Mouse (Mus musculus): ENCODE results near the gene D630036H23Rik. TPM values are rescaled to one million over a fixed set of nuclear protein-coding genes. Genes with fewer than 3 reads are reported as not detected.
A peak's percentile ranks its signal among the peaks of the same experiment; 100 is the strongest.
"Not testable (repeated sequence)": the region's sequence is repeated elsewhere in the genome, so short reads cannot be mapped to it uniquely, and the experiment has no call there.

Gene D630036H23Rik
- total RNA-seq (2021): 1 to 10 TPM; 1.5 to 1.8 TPM

- DNase-seq: peak; percentile 83 to 85
These were observed at the start of gene D630036H23Rik, which contains the start of gene Ispd for GRCm38 (mm10) chr12:36381441-36382340. Gene D630036H23Rik, minus strand, starts transcription at chr12:36382181. Gene Ispd, plus strand, starts transcription at chr12:36381450.

- no peak for DNase-seq
These were observed 44.4 kb upstream of the D630036H23Rik start for GRCm38 (mm10) chr12:36426163-36427045.

- no peak for DNase-seq
These were observed 43.3 kb upstream of the D630036H23Rik start for GRCm38 (mm10) chr12:36425258-36425657.

GRCm38 (mm10) chr12:36423677-36424076, 41.7 kb upstream of the D630036H23Rik start:
- DNase-seq: no peak

- peak in 1 of 2 experiments; percentile 5 for DNase-seq
These were observed 13.1 kb upstream of the D630036H23Rik start for GRCm38 (mm10) chr12:36395115-36395514.

GRCm38 (mm10) chr12:36386991-36387390, 5.0 kb upstream of the D630036H23Rik start:
- no peak for DNase-seq

- no peak for DNase-seq
These were observed 3.4 kb upstream of the D630036H23Rik start for GRCm38 (mm10) chr12:36385386-36385785.

GRCm38 (mm10) chr12:36380806-36381205, 1.2 kb downstream of the D630036H23Rik start:
- no peak for DNase-seq

- DNase-seq: no peak
These were observed 1.7 kb downstream of the D630036H23Rik start for GRCm38 (mm10) chr12:36380254-36380653.

GRCm38 (mm10) chr12:36376391-36376790, 5.6 kb downstream of the D630036H23Rik start:
- not testable (repeated sequence) for DNase-seq

GRCm38 (mm10) chr12:36373237-36373998, 8.6 kb downstream of the D630036H23Rik start:
- DNase-seq: no peak

GRCm38 (mm10) chr12:36364013-36364412, 18.0 kb downstream of the D630036H23Rik start:
- no peak for DNase-seq

GRCm38 (mm10) chr12:36360693-36361092, 21.3 kb downstream of the D630036H23Rik start:
- DNase-seq: no peak

GRCm38 (mm10) chr12:36360064-36360463, 21.9 kb downstream of the D630036H23Rik start:
- DNase-seq: no peak

- DNase-seq: no peak
These were observed 37.9 kb downstream of the D630036H23Rik start for GRCm38 (mm10) chr12:36344131-36344530.

GRCm38 (mm10) chr12:36333837-36334281, 48.1 kb downstream of the D630036H23Rik start:
- DNase-seq: no peak

GRCm38 (mm10) chr12:36332676-36333075, 49.3 kb downstream of the D630036H23Rik start:
- DNase-seq: no peak

Other genes with a start within 250 kb of the D630036H23Rik start
- 10 to 100 TPM; 53.4 to 54.0 TPM for gene Ankmy2, start 225.1 kb downstream of the D630036H23Rik start, total RNA-seq (2021)
- gene Bzw2, start 224.1 kb downstream of the D630036H23Rik start, total RNA-seq (2021): 10 to 100 TPM; 57.7 to 58.8 TPM
- gene Lrrc72, start 128.8 kb downstream of the D630036H23Rik start, total RNA-seq (2021): not detected
- 1 to 10 TPM; 2.6 to 5.1 TPM for gene Sostdc1, start 68.0 kb downstream of the D630036H23Rik start, total RNA-seq (2021)
- 10 to 100 TPM; 14.0 to 15.5 TPM for gene Ispd, start 731 bp downstream of the D630036H23Rik start, total RNA-seq (2021)